Mouse (Mus musculus) induced T-regulatory cell, adult 2 months (primary cell): Measurements from ENCODE around the gene AI413582.

ENCODE experiments used
- DNase-seq: peaks from one replicate; pipeline ENCODE4 v3.0.0-alpha.2; 2012; ENCODE audit warnings: low read depth

Gene AI413582

GRCm38 (mm10) chr17:27518700-27519595 is 46.6 kb downstream of the AI413582 start:
- DNase-seq, result no peak

DNA sequence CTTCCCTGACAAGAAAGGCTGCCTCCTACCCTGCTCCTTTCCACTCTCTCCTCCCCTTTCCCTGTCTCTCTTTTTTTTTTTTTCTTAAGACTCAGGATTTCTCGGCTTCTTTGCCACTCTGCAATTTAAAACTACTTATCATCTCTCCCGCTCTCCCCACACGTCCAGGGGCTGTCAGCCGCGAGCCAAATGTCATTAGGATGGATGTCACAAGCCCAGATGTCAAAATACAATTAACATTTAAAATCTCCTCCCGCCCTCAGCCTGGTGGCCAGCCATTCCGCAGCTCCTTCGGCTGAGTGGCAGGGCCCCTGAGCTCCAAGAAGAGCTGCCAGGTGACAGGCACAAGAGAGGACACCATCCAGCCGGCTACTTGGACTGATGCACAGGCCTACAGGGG is 47.3 kb downstream of the AI413582 start:
- no peak for DNase-seq

GRCm38 (mm10) chr17:27513916-27514762 is 51.4 kb downstream of the AI413582 start:
- DNase-seq, result no peak
